Mouse (Mus musculus) heart, adult 2 months (tissue): ENCODE results near the gene Luzp1. TPM values are rescaled to one million over a fixed set of nuclear protein-coding genes. Genes with fewer than 3 reads are reported as not detected.

ENCODE experiments used
- DNase-seq, 2 experiments: peaks; one replicate each; pipeline ENCODE4 v3.0.0; 2021
- H3K27ac ChIP-seq: fragments of 200-600 bp; 2 replicates; pipeline ENCODE4 v1.8.1; 2022
- H3K27me3 ChIP-seq: fragments of 200-500 bp; 2 replicates; pipeline ENCODE4 v1.6.1; 2012; ENCODE audit warnings: mild to moderate bottlenecking, low read length, inconsistent platforms, mixed read lengths; ENCODE audit not compliant: control insufficient read depth, insufficient read depth
- H3K36me3 ChIP-seq: fragments of 200-500 bp; 2 replicates; pipeline ENCODE4 v1.6.1; 2012; ENCODE audit warnings: low read length, inconsistent platforms; ENCODE audit not compliant: control insufficient read depth, insufficient read depth
- H3K4me1 ChIP-seq: fragments of 200-500 bp; 2 replicates; pipeline ENCODE4 v1.6.1; 2011; ENCODE audit warnings: low read length; ENCODE audit not compliant: control insufficient read depth, insufficient read depth
- H3K4me3 ChIP-seq: fragments of 200-600 bp; 2 replicates; pipeline ENCODE4 v1.8.1; 2022
- H3K79me2 ChIP-seq: fragments of 200-500 bp; replicated peaks from 2 replicates; pipeline ENCODE4 v1.6.1; 2012; ENCODE audit warnings: mild to moderate bottlenecking, inconsistent platforms, low read length, moderate library complexity, mixed read lengths; ENCODE audit not compliant: control insufficient read depth, insufficient read depth
- H3K9ac ChIP-seq: fragments of 200-500 bp; 2 replicates; pipeline ENCODE4 v1.6.1; 2012; ENCODE audit warnings: low read depth, mild to moderate bottlenecking, control low read depth, inconsistent platforms, low read length, mixed read lengths
- CTCF ChIP-seq: fragments of 200-600 bp; IDR thresholded peaks from 2 replicates; pipeline ENCODE4 v1.8.1; 2022; ENCODE audit warnings: antibody characterized with exemption, mild to moderate bottlenecking, moderate library complexity
- EP300 ChIP-seq: fragments of 200-500 bp; IDR thresholded peaks from 2 replicates; pipeline ENCODE4 v1.6.1; 2011; ENCODE audit warnings: low read depth, low read length, control low read depth; ENCODE audit not compliant: insufficient read depth
- POLR2A ChIP-seq: fragments of 200-500 bp; IDR thresholded peaks from 2 replicates; pipeline ENCODE4 v1.6.1; 2011; ENCODE audit warnings: mild to moderate bottlenecking, low read depth, low read length, control low read depth; ENCODE audit not compliant: insufficient read depth
- WGBS: fragments of 180-500 bp; shearing (Covaris S2); methylation state at CpG from one replicate; pipeline ENCODE4 v1.1.7; 2018; 5-methylcytosine and 5-hydroxymethylcytosine counted together
- intact Hi-C: fragments of 180-260 bp; cut with DNase I; formaldehyde crosslinking; loops from one replicate; pipeline ENCODE4 v1.15.1; 2025
- long read RNA-seq: library from polyadenylated mRNA; stranded (forward); transcript quantifications from one replicate; pipeline ENCODE4 v2.0.0, GENCODE M21; 2021
- polyA plus RNA-seq: library from polyadenylated mRNA; depleted of rRNA; stranded (reverse); fragments of >200 nt; gene quantifications from 2 replicates; pipeline ENCODE4 v1.2.3, GENCODE M21; 2012; rRNA removed
- total RNA-seq, 2 experiments: library from RNA; stranded (reverse); gene quantifications; 2 replicates each; pipeline ENCODE4 v1.2.3; 2021

Luzp1 gene
- total RNA-seq (10 to 100 TPM; 36.5 to 37.8 TPM), polyA plus RNA-seq (11.0 and 21.4 TPM in 2 replicates)
- long read RNA-seq, full-length matches to known transcripts = 10 of 18 reads
- long read RNA-seq, partial matches to known transcripts = 1 of 18 reads
- long read RNA-seq, other reads (novel, unspliced or antisense) = 7 of 18 reads

- Histone ChIP-seq H3K36me3 (peaks cover 16% of the 10 kb centered on the region; the same call in 1 of the 2 replicates), H3K9ac (peak within 1 kb of the TSS; percentile 94), H3K27ac (peak within 1 kb of the TSS; percentile 92), H3K4me3 (peak within 1 kb of the TSS; percentile 94), H3K79me2 (peaks cover 1% of the 10 kb centered on the region; the same call in 1 of the 2 replicates), H3K27me3 (no peaks in the 10 kb centered on the region), H3K4me1 (peaks cover 20% of the 10 kb centered on the region)
- intact Hi-C loops = loop anchor here (10.0 kb wide), 1 partner anchor 185 kb away; the partner anchor contains the start of gene Zfp46
- peak; percentile 96 to 99 for DNase-seq
- 1% methylated on average over 36 of the region's 36 CpGs for WGBS
- TF ChIP-seq POLR2A (peak; percentile 87), EP300 (no peak), CTCF (peak; percentile 36)
These were observed at the start of gene Luzp1 for GRCm38 (mm10) chr4:136469371-136469903. Gene Luzp1, plus strand, starts transcription at chr4:136469761.

GRCm38 (mm10) chr4:136423224-136423623 is 46.3 kb upstream of the Luzp1 start, which contains the start of gene Htr1d:
Gene Htr1d, plus strand, starts transcription at chr4:136423524.
- 82% methylated on average over 9 of the region's 9 CpGs for WGBS
- Histone ChIP-seq H3K27me3 (peaks cover 9% of the 10 kb centered on the region), H3K9ac (no peak within 1 kb of the TSS), H3K79me2 (no peaks in the 10 kb centered on the region), H3K4me3 (peak within 1 kb of the TSS; percentile 41), H3K27ac (no peak within 1 kb of the TSS), H3K36me3 (no peaks in the 10 kb centered on the region), H3K4me1 (no peaks in the 10 kb centered on the region)
- intact Hi-C loops = no loop called here
- no peak for DNase-seq
- no peak for TF ChIP-seq EP300

- Histone ChIP-seq H3K36me3 (no peaks in the 10 kb centered on the region), H3K4me1 (no peaks in the 10 kb centered on the region), H3K79me2 (no peaks in the 10 kb centered on the region), H3K4me3 (peak overlapping the region; percentile 41), H3K9ac (peak overlapping the region; percentile 14; the same call in 1 of the 2 replicates), H3K27ac (no peak overlapping the region), H3K27me3 (peaks cover 9% of the 10 kb centered on the region)
- intact Hi-C loops = no loop called here
- TF ChIP-seq EP300 (no peak), POLR2A (no peak), CTCF (no peak)
- 2% methylated on average over 70 of the region's 70 CpGs for WGBS
- DNase-seq = no peak
These were observed 45.2 kb upstream of the Luzp1 start for GRCm38 (mm10) chr4:136424120-136424999.

- TF ChIP-seq EP300 = no peak
- peak; percentile 55 for TF ChIP-seq CTCF
- no peak overlapping the region for H3K9ac ChIP-seq
- H3K27ac ChIP-seq = no peak overlapping the region
- 6% methylated on average over 15 of the region's 15 CpGs for WGBS
- intact Hi-C loops = no loop called here
- peak in 1 of 2 experiments; percentile 8 for DNase-seq
- peak overlapping the region; percentile 41 for H3K4me3 ChIP-seq
- H3K36me3 ChIP-seq = no peaks in the 10 kb centered on the region
- H3K4me1 ChIP-seq = no peaks in the 10 kb centered on the region
- H3K27me3 ChIP-seq = peaks cover 9% of the 10 kb centered on the region
- H3K79me2 ChIP-seq = no peaks in the 10 kb centered on the region
These were observed 44.6 kb upstream of the Luzp1 start for GRCm38 (mm10) chr4:136425000-136425288.

DNA sequence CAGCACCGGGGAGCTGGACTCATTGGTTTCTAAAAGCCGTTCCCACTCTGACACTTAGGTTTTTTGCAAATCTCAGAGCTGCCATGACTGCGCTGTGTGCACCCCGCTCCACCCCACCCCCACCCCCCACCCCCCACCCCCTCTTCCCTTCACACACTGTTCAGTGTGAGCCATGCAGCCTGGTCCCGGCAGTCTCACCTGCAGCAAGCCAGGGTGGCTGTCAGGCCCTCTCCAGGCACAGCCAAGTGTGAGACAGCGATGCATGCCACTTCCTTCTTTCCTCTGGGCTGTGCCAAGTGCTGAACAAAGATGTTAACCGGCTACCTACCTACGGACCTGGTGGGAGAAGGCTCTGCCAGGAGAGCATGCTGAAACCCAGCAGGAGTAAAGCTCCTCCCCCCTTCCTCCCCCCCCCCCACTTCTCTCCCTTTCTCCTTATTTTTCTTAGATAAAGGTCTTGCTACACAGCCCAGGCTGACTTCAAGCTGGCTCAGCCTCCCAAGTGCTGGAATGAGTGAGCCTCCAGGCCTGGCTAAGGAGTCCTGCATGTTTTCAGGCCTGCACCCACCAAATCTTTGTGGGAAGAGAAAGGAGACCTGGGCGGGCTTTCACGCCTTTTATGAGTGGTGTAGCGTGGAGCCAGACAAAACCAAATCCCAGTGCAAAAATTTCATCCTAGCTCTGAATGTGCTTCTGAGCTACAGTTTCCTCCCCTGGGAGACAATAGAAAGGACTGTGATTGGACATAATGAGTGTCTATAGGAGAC is 38.8 kb upstream of the Luzp1 start:
- TF ChIP-seq EP300 (no peak), POLR2A (no peak), CTCF (no peak)
- Histone ChIP-seq H3K4me3 (no peak overlapping the region), H3K4me1 (no peaks in the 10 kb centered on the region), H3K27me3 (no peaks in the 10 kb centered on the region), H3K36me3 (no peaks in the 10 kb centered on the region), H3K27ac (no peak overlapping the region), H3K9ac (no peak overlapping the region), H3K79me2 (no peaks in the 10 kb centered on the region)
- peak; percentile 28 to 38 for DNase-seq
- 39% methylated on average over 11 of the region's 11 CpGs for WGBS
- intact Hi-C loops = loop anchor here (1.0 kb wide), 2 partner anchors 96 to 191 kb away; no protein-coding TSS in a partner anchor

DNA sequence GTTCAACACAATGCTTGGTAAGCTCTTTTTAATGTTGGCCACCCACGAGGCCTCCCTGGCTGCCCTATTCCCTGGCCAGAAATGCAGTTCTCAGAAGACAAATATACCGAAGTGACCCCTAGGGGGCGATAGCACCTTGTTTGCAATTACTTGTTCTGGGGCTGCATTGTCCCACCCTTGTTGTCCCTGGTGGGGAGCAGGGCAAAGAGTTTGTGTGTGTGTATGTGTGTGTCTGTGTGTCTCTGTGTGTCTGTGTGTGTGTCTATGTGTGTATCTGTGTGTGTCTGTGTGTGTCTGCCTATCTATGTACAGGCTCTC is 38.2 kb upstream of the Luzp1 start:
- TF ChIP-seq POLR2A (no peak), EP300 (no peak), CTCF (peak; percentile 82)
- no peaks in the 10 kb centered on the region for H3K36me3 ChIP-seq
- 9% methylated on average over 3 of the region's 3 CpGs for WGBS
- H3K4me3 ChIP-seq = no peak overlapping the region
- intact Hi-C loops = loop anchor here (1.0 kb wide), 2 partner anchors 95 to 190 kb away; no protein-coding TSS in a partner anchor
- no peak overlapping the region for H3K9ac ChIP-seq
- no peak overlapping the region for H3K27ac ChIP-seq
- H3K4me1 ChIP-seq = no peaks in the 10 kb centered on the region
- DNase-seq = peak; percentile 24 to 47
- H3K79me2 ChIP-seq = no peaks in the 10 kb centered on the region
- H3K27me3 ChIP-seq = no peaks in the 10 kb centered on the region
